Mouse (Mus musculus): ENCODE measurements around the gene Col4a4.

GRCm38 (mm10) chr1:82631169-82631792 lies 44.6 kb upstream of the Col4a4 start:
- TF ChIP-seq CTCF (IDR thresholded peaks at IDR 0.05; ENCODE audit: low read depth) (no peak), EP300 (IDR thresholded peaks at IDR 0.05; ENCODE audit: low read depth) (no peak)

Measured in heart, postnatal 0 days (tissue).